Mouse (Mus musculus) bone marrow macrophage, adult 2 months (primary cell): ENCODE results near the gene Pard3. TPM values are rescaled to one million over a fixed set of nuclear protein-coding genes. Genes with fewer than 3 reads are reported as not detected.

Experiments
- H3K27ac ChIP-seq: 2 replicates; pipeline ENCODE4 v1.5.1; 2012; ENCODE audit warnings: low read depth, low read length; ENCODE audit not compliant: insufficient read depth
- H3K4me1 ChIP-seq: 2 replicates; pipeline ENCODE4 v1.6.1; 2012; ENCODE audit warnings: low read length; ENCODE audit not compliant: control insufficient read depth, insufficient read depth
- H3K4me3 ChIP-seq: 2 replicates; pipeline ENCODE4 v1.5.1; 2012; ENCODE audit warnings: mild to moderate bottlenecking, low read length, moderate library complexity; ENCODE audit not compliant: insufficient read depth
- CTCF ChIP-seq: IDR thresholded peaks from 2 replicates; pipeline ENCODE4 v1.5.1; 2012; ENCODE audit warnings: low read depth, mild to moderate bottlenecking, low read length, moderate library complexity
- POLR2A ChIP-seq: IDR thresholded peaks from 2 replicates; pipeline ENCODE4 v1.6.1; 2012; ENCODE audit warnings: mild to moderate bottlenecking, low read depth, low read length, borderline replicate concordance
- polyA plus RNA-seq: library from polyadenylated mRNA; stranded (reverse); fragments of >200 nt; gene quantifications from 2 replicates; pipeline ENCODE4 v1.2.4, GENCODE M21; 2012; ENCODE audit not compliant: missing spikeins, insufficient read depth, insufficient read length

The Pard3 gene
- polyA plus RNA-seq, 1 experiment, result 0.11 TPM

- H3K27ac ChIP-seq, result no peak overlapping the region
- H3K4me3 ChIP-seq, result no peak overlapping the region
- H3K4me1 ChIP-seq, result no peaks in the 10 kb centered on the region
- no peak for TF ChIP-seq POLR2A
- no peak for TF ChIP-seq CTCF
Measured at GRCm38 (mm10) chr8:127531866-127532265, 468.2 kb downstream of the Pard3 start.

DNA sequence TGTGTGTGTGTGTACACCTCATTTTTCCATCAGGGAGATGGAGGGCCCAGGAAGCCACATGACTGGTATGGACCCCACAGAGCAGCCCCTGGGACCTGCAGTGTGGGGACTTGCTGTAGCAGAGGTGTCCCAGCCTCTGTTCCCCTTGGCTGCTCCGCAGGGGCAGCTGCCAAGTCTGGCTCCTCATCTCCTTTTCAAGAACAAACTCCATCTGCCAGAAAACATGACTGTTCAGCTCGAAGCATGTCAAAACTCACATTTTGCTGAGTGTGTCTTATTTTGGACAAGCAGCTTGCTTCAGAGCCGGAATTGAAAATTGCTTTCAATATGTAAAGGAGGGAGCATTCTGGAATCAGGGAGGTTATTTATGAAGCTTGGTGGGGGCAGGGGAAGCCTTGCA lies 471.1 kb downstream of the Pard3 start:
- H3K4me3 ChIP-seq, result no peak overlapping the region
- H3K27ac ChIP-seq, result no peak overlapping the region
- no peak for TF ChIP-seq CTCF
- TF ChIP-seq POLR2A, result no peak
- no peaks in the 10 kb centered on the region for H3K4me1 ChIP-seq

DNA sequence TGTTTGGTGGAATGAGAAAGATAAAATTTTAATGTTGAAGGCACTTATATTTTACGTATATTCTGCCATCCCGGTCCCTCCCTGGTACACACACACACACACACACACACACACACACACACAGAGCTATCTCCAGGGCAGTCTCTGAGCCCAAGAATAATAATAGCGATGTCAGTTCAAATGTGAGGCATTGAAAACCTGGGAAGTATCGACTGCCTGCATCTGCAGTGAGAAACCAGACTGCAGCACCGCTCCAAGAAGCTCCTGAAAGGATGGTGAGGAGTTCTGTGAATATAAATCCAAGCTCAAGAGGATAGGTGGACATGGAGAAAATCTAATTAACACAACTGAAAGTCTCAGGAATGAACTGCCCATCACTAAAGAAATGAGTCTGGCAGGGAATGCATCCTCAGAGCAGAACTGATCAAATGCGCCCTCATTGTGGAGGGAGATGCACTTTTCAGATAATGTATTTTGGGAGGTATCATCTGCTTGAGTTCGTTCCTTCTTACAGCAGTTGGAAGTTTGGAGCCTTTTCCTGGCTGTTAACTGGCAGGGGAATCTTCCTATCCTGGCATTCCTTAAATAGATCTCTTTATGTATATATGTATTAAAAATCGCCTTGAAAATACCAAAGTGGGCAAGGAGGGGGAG lies 471.6 kb downstream of the Pard3 start:
- TF ChIP-seq CTCF (no peak), POLR2A (no peak)
- Histone ChIP-seq H3K4me3 (no peak overlapping the region), H3K27ac (no peak overlapping the region), H3K4me1 (no peaks in the 10 kb centered on the region)

- no peak overlapping the region for H3K4me3 ChIP-seq
- no peak for TF ChIP-seq POLR2A
- TF ChIP-seq CTCF, result no peak
- no peaks in the 10 kb centered on the region for H3K4me1 ChIP-seq
- no peak overlapping the region for H3K27ac ChIP-seq
Measured at GRCm38 (mm10) chr8:127535846-127536220, 472.1 kb downstream of the Pard3 start.

DNA sequence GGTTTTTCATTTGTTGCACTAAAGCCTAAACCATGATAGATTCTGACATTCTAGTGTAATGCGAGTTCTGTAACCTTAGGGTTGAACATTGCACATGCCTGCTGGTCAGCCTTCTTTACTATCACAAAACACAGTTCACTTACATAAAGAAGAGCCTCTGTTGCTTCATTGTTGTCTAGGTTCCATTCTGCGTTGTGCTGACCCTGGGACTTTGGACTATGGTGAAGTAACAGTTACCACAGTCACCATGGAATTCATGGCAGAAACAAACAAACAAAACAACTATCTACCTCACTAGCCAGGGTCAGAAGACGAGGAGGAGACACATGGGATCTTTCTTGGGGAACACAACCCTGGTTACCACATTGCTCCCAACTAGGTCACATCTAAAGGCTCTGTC lies 476.1 kb downstream of the Pard3 start:
- H3K27ac ChIP-seq, result no peak overlapping the region
- no peaks in the 10 kb centered on the region for H3K4me1 ChIP-seq
- no peak overlapping the region for H3K4me3 ChIP-seq
- TF ChIP-seq CTCF (no peak), POLR2A (no peak)

DNA sequence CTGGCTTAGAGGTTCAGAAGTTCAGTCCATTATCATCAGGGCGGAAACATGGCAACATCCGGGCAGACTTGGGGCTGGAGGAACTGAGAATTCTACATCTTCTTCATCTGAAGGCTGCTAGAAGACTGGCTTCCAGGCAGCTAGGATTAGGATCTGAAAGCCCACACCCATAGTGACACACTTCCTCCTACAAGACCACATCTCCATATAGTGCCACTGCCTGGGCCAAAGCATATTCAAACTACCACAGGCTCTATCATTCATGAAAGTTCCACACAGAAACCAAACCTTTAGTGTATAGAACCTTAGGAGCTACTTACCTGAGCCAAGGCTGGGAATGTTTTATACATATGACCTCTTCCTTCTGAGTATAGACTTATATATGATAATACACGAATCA lies 476.6 kb downstream of the Pard3 start:
- Histone ChIP-seq H3K4me1 (no peaks in the 10 kb centered on the region), H3K4me3 (no peak overlapping the region), H3K27ac (no peak overlapping the region)
- TF ChIP-seq POLR2A (no peak), CTCF (no peak)

DNA sequence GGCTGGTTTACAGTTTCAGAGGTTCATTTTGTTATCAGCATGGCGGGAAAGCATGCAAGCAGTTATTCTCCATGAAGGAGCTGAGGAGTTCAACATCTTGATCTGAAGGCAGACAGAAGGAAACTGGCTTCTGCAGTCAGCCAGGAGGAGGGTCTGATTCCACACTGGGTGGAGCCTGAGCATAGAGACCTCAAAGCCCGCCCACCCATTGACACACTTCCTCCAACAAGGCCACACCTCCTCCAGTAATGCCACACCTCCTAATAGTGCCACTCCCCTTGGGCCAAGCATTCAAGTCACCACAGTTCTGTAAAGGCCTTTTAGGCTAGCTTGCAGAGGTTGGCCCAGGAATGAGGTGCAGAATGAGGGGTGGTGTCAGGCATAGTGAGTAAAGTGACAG lies 478.5 kb downstream of the Pard3 start:
- no peak overlapping the region for H3K4me3 ChIP-seq
- no peaks in the 10 kb centered on the region for H3K4me1 ChIP-seq
- TF ChIP-seq POLR2A (no peak), CTCF (no peak)
- no peak overlapping the region for H3K27ac ChIP-seq

DNA sequence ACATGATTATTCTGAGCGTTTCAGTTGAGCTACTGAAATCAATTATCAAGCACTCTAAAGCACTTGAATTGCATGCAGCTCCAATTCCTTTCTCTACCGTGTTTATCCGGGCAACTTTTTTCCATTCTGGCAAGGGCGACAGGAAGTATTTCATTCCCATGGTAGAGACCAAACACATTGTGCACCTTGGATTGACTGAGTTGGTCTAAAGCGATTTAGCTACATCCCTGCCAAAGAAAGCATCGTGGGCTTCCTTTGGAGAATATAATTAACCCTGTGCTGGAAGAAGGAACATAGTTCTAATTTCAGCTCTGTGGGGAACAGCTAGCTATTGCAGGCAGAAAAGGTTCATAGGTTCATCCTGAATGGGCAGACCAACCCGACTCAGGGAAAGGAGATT lies 480.0 kb downstream of the Pard3 start:
- Histone ChIP-seq H3K4me1 (no peaks in the 10 kb centered on the region), H3K4me3 (no peak overlapping the region), H3K27ac (no peak overlapping the region)
- TF ChIP-seq POLR2A (no peak), CTCF (no peak)

DNA sequence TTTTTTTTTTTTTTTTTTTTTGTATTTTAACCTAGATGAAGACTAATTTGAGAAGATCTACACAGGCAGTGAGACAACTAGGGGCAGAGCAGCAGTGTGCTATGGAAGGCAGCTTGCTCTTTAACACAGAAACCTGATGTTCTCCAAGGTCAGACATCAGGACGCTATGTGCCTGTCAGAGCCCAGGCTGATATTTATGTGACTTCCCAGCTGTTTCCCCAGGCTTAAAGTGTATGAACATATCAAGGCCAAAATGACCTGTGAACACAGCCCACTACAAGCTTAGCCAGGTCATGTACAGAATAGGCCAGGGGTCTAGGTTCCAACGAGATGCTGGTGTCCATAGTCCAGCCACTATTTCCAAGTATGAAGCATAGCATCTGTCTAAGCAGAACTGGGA lies 482.5 kb downstream of the Pard3 start:
- no peak for TF ChIP-seq CTCF
- no peak for TF ChIP-seq POLR2A
- Histone ChIP-seq H3K27ac (no peak overlapping the region), H3K4me3 (no peak overlapping the region), H3K4me1 (no peaks in the 10 kb centered on the region)

DNA sequence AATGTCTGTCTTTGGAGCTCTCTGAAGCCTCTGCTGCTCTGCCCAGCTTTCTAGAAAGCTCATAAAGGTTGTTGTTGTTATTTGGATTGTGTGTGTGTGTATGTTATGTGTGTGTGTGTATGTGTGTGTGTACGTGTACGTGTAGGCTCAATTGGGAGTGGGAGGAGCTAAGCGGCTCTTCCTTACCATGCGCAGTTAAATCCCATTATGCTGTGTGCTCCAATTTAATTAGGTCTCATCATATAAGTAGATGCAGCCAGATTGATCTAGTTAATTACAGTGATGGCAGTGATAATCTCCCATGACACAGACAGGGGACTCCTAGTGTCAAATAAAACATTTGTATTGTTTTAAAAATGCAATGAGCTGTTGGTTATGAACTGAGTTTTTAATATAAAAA lies 487.2 kb downstream of the Pard3 start:
- Histone ChIP-seq H3K27ac (no peak overlapping the region), H3K4me1 (no peaks in the 10 kb centered on the region), H3K4me3 (no peak overlapping the region)
- TF ChIP-seq POLR2A (no peak), CTCF (no peak)

- no peak overlapping the region for H3K27ac ChIP-seq
- H3K4me3 ChIP-seq, result no peak overlapping the region
- H3K4me1 ChIP-seq, result no peaks in the 10 kb centered on the region
- TF ChIP-seq POLR2A (no peak), CTCF (no peak)
Measured at GRCm38 (mm10) chr8:127552161-127552595, 488.5 kb downstream of the Pard3 start.
